Mouse (Mus musculus): Measurements from ENCODE around the gene Eva1a. TPM values are rescaled to one million over a fixed set of nuclear protein-coding genes. Genes with fewer than 3 reads are reported as not detected.

Eva1a gene
- polyA plus RNA-seq, 1 experiment from 2014 or later = 3.2 TPM

DNA sequence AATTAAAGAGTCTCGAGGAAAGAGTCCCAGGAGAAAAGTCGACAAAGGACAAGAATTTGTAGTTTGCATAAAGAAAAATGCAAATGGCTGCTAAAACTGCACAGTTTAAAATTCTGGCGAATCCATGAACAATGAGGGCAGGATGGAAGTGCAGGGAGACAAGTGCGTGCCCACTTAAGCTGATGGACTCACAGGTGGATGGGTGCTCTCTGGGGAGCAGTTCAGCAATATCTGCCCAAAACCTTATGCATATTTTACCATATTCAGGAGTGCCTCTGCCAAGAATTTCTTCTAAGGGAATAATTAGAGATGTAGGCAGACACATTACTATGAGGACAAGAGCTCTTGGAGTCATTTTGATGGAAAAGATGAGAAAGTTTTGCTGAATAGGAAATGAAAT is 35.5 kb downstream of the Eva1a start:
- H3K9me3 ChIP-seq = no peaks in the 10 kb centered on the region
- no peaks in the 10 kb centered on the region for H3K36me3 ChIP-seq (replicated peaks)
- no peak for DNase-seq (ENCODE audit: extremely low spot score, low spot score)
- H3K27me3 ChIP-seq (ENCODE audit: poor library complexity, severe bottlenecking) = no peaks in the 10 kb centered on the region
- 91% methylated on average over 4 of the region's 4 CpGs for WGBS
- no peak overlapping the region for H3K27ac ChIP-seq
- H3K4me3 ChIP-seq = no peak overlapping the region
- no peaks in the 10 kb centered on the region for H3K4me1 ChIP-seq

DNA sequence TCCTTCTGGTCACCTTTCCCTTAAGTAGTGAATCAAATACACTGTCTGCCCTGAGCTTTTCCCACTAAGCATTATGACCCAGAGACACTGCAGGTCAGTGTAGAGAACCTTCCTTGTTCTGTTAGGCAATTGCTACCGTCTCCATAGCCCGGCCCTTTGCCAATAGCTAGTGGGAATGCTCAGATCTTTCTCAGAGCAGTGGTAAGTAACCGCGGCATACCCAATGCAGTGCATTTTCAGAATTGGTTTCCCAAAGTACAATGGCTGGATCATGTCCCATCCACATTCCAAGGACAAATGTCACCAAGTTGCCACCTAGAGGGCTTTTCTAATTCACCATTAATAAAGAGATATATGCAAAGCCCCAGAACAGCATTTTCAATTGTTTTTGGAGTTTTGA is 38.0 kb downstream of the Eva1a start:
- no peak for DNase-seq (ENCODE audit: extremely low spot score, low spot score)
- no peak overlapping the region for H3K27ac ChIP-seq
- H3K4me3 ChIP-seq = no peak overlapping the region
- 96% methylated on average over 4 of the region's 4 CpGs for WGBS
- H3K9me3 ChIP-seq = no peaks in the 10 kb centered on the region
- no peaks in the 10 kb centered on the region for H3K36me3 ChIP-seq (replicated peaks)
- no peaks in the 10 kb centered on the region for H3K27me3 ChIP-seq (ENCODE audit: poor library complexity, severe bottlenecking)
- H3K4me1 ChIP-seq = no peaks in the 10 kb centered on the region

DNA sequence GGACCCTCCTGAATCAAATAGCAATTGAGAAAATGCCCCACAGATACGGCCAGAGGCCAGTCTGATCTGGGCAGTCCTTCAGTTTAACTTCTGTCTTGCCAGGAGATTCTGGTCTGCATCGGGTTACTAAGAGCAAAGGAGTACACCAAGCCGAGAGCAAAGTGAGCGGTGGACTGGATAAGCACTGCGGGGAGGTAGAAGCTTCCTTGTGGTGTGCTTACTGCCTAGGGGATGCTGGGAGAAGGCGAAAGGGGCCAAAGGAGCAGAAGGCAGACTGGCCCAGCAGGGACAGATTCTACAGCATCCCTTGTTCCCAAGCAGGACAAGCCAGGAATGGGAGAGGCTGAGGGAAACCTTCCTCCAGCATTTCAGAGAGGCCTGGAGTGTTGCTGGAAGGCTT is 42.8 kb downstream of the Eva1a start:
- Histone ChIP-seq H3K36me3 (replicated peaks) (no peaks in the 10 kb centered on the region), H3K4me3 (no peak overlapping the region), H3K9me3 (peaks cover 7% of the 10 kb centered on the region), H3K4me1 (no peaks in the 10 kb centered on the region), H3K27ac (no peak overlapping the region), H3K27me3 (ENCODE audit: poor library complexity, severe bottlenecking) (no peaks in the 10 kb centered on the region)
- no peak for DNase-seq (ENCODE audit: extremely low spot score, low spot score)
- WGBS = 75% methylated on average over 6 of the region's 6 CpGs

DNA sequence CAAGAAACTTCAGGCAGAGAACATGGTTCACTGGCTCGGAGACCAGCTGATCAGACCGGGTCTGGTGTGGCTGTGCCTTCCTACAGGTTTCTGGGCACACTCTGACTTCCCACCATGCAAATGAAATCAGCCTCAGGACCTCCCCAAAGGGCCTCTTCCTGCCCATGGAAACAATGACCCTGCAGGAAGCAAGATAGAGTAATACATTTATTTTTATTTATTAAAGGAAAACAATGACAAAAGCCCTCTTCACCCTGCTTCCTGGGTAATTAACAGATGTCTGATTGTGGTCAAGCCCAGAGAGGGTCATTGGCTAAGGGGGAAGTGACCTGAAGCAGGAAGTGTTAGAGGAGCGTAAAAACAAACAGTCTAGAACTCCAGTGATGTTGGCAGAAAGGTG is 43.4 kb downstream of the Eva1a start:
- 78% methylated on average over 3 of the region's 3 CpGs for WGBS
- DNase-seq (ENCODE audit: extremely low spot score, low spot score) = no peak
- Histone ChIP-seq H3K4me1 (no peaks in the 10 kb centered on the region), H3K36me3 (replicated peaks) (no peaks in the 10 kb centered on the region), H3K27ac (no peak overlapping the region), H3K27me3 (ENCODE audit: poor library complexity, severe bottlenecking) (no peaks in the 10 kb centered on the region), H3K4me3 (no peak overlapping the region), H3K9me3 (peaks cover 7% of the 10 kb centered on the region)

DNA sequence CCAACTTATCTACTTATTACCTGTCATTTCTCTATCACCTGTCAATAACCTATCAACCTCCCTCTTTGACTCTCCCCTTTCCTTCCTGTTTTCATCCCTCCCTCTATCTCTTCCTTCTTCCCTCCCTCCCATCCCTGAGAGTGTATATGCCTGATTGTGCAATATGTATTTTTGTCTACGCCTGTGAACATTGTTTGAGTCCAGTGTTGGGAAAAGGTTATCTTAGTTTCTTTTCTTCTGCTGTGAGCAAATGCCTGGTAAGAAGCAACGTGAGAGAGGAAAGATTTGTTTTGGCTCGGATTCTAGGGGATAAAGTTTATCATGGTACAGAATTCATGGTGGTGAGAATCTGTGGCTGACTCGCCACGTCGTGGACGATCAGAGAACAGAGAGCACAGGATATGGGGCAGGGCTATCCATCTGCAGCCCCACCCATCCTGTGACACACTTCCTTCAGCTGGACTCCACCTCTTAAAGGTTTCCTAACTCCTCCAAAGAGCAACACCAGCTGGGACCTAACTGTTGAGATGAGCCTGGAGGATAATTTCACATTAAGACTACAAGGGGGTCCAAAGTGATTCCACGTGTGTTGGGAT is 44.6 kb downstream of the Eva1a start:
- H3K27ac ChIP-seq = no peak overlapping the region
- DNase-seq (ENCODE audit: extremely low spot score, low spot score) = no peak
- H3K27me3 ChIP-seq (ENCODE audit: poor library complexity, severe bottlenecking) = peaks cover 6% of the 10 kb centered on the region
- WGBS = 90% methylated on average over 8 of the region's 8 CpGs
- no peak overlapping the region for H3K4me3 ChIP-seq
- H3K36me3 ChIP-seq (replicated peaks) = no peaks in the 10 kb centered on the region
- H3K9me3 ChIP-seq = peaks cover 7% of the 10 kb centered on the region
- no peaks in the 10 kb centered on the region for H3K4me1 ChIP-seq

DNA sequence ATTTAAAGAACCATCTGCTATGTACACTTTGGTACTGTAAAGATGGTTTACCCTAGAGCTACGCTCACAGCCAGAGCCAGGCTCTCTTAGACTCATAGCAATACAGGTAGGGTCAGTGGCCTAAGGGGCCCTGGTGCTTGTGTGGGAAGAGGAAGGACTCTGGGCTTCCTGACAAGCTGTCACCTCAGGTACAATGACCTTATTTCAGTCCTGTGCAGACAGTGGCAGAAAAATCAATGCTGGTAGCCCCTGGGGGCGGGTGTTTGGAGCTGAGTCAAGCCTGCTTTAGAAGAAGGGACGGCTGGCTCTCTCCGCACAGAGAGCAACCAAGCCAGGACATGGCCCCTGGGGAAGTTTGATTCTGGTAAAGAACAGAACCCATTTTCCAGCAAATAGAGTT is 47.3 kb downstream of the Eva1a start:
- DNase-seq (ENCODE audit: extremely low spot score, low spot score) = no peak
- H3K27me3 ChIP-seq (ENCODE audit: poor library complexity, severe bottlenecking) = peaks cover 33% of the 10 kb centered on the region
- H3K27ac ChIP-seq = no peak overlapping the region
- 78% methylated on average over 4 of the region's 4 CpGs for WGBS
- no peaks in the 10 kb centered on the region for H3K36me3 ChIP-seq (replicated peaks)
- no peak overlapping the region for H3K4me3 ChIP-seq
- H3K4me1 ChIP-seq = peaks cover 14% of the 10 kb centered on the region
- H3K9me3 ChIP-seq = peaks cover 7% of the 10 kb centered on the region

DNA sequence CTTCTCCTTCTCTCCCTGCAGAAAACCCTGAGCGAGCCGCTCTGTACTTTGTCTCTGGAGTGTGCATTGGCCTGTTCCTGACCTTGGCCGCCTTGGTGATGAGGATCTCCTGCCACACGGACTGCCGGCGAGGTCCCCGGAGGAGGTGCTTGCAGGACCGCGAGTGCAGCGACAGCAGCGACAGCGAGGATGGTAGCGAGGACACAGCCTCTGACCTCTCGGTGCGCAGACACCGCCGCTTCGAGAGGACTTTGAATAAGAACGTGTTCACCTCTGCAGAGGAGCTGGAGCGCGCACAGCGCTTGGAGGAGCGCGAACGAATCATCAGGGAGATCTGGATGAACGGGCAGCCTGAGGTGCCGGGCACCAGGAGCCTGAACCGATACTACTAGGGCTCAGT is 50.9 kb downstream of the Eva1a start:
- peaks cover 51% of the 10 kb centered on the region for H3K27me3 ChIP-seq (ENCODE audit: poor library complexity, severe bottlenecking)
- peak; percentile 37 for DNase-seq (ENCODE audit: extremely low spot score, low spot score)
- H3K4me1 ChIP-seq = peaks cover 16% of the 10 kb centered on the region
- peaks cover 3% of the 10 kb centered on the region for H3K9me3 ChIP-seq
- peak overlapping the region; percentile 53 for H3K4me3 ChIP-seq
- H3K36me3 ChIP-seq (replicated peaks) = no peaks in the 10 kb centered on the region
- peak overlapping the region; percentile 58 for H3K27ac ChIP-seq
- WGBS = under 1% methylated on average over 28 of the region's 28 CpGs

DNA sequence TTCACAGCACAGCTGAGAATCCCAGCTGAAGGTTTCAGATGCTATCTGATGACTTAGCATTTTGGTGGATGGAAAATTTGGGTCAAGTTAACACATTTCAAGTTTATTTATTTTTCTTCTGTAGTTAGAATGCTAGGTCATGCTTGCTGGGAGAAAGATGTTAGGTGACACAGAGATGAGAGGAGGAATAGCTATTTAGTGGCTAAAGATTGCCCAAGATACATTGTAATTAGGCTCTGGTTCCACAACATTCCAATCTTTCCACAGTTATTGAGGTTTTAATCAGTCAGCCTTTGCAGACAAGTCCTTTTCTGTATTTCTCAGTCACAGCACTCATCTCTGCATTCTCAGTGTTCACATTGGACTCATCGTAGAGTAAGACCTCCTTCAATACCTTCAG is 56.9 kb downstream of the Eva1a start:
- Histone ChIP-seq H3K36me3 (replicated peaks) (no peaks in the 10 kb centered on the region), H3K4me3 (no peak overlapping the region), H3K27ac (no peak overlapping the region), H3K4me1 (peaks cover 5% of the 10 kb centered on the region), H3K27me3 (ENCODE audit: poor library complexity, severe bottlenecking) (peaks cover 22% of the 10 kb centered on the region), H3K9me3 (no peaks in the 10 kb centered on the region)
- no peak for DNase-seq (ENCODE audit: extremely low spot score, low spot score)
- WGBS = 84% methylated on average over 1 of the region's 1 CpGs

DNA sequence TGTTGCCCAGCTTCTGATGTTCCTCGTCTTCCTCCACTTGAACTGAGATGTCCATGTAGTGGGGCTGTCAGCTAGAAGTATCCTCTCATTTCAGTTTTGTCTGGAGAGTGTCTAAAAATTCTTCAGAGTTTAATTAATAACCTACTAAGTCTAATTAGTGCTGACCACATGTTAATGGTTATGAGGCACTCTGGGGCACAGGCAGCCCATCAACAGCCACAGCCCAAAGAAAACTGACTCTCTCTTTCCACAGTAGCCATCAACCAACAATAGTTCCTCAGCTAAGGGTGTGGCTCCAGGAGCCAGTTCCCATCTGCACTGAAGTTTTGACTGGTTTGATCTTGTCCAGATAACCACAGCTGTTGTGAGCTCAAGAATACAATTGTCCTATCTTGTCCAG is 57.6 kb downstream of the Eva1a start:
- Histone ChIP-seq H3K4me1 (no peaks in the 10 kb centered on the region), H3K36me3 (replicated peaks) (no peaks in the 10 kb centered on the region), H3K4me3 (no peak overlapping the region), H3K9me3 (no peaks in the 10 kb centered on the region), H3K27me3 (ENCODE audit: poor library complexity, severe bottlenecking) (peaks cover 15% of the 10 kb centered on the region), H3K27ac (no peak overlapping the region)
- 95% methylated on average over 1 of the region's 1 CpGs for WGBS
- no peak for DNase-seq (ENCODE audit: extremely low spot score, low spot score)

DNA sequence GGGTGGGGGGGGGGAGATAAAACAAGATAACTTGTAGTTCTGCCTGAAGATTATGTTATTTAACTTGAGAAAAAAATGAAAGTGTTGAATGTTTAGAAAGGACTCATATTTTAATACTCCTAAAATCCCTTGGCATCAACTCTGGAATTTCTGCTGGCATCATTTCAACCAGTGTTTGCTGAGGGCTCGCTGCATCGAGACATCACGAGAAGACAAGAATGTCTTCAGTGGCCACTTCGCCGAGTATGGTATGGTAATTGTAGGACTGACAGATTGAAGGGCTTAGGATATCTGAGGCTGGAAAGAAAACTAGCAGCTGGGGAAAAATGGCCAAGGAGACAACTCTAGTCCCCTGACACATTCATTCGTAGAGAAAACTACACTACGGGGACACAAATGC is 69.6 kb downstream of the Eva1a start:
- H3K27me3 ChIP-seq (ENCODE audit: poor library complexity, severe bottlenecking) = no peaks in the 10 kb centered on the region
- H3K4me3 ChIP-seq = no peak overlapping the region
- peaks cover 10% of the 10 kb centered on the region for H3K4me1 ChIP-seq
- H3K27ac ChIP-seq = no peak overlapping the region
- WGBS = 93% methylated on average over 7 of the region's 7 CpGs
- DNase-seq (ENCODE audit: extremely low spot score, low spot score) = no peak
- no peaks in the 10 kb centered on the region for H3K36me3 ChIP-seq (replicated peaks)
- no peaks in the 10 kb centered on the region for H3K9me3 ChIP-seq

DNA sequence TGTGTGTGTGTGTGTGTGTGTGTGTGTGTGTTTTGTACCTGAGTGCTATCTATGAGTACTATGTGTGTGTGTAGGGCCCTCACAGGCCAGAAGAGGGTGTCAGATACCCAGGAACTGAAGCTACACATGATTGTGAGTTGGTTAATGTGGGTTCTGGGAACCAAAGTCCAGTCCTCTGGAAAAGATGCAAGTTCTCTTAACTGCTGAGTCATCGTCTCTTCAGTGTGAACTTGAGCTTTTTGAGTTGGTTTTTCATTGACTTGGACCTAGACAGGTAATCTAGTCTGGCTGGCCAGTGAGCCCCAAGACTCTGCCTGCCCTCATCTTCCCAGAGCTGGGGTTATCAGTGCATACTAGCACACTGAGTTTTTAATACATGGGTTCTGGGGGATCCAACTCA is 70.3 kb downstream of the Eva1a start:
- 88% methylated on average over 1 of the region's 1 CpGs for WGBS

DNA sequence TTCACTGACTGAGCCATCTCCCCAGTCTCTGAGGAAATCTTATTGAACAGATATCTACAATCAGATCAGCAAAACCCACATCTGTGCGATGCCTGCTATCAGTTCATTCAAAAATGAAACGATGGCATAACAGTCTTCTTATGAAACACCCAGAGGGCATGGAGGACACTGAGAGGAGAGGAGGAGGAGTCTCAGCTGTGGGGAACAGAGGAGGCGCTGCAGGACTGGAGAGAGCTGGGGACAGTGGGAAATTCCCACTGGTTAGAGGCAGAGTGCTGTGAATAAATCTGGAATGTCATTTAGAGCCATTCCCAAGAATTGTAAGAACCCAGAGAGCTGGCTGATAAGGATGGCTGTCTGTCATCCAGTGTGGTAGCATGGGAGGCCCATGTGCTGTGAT is 70.7 kb downstream of the Eva1a start:
- H3K27ac ChIP-seq = no peak overlapping the region

More for the DNA sequence above, 70.3 kb downstream of the Eva1a start:
- Histone ChIP-seq H3K4me1 (peaks cover 15% of the 10 kb centered on the region), H3K27me3 (ENCODE audit: poor library complexity, severe bottlenecking) (no peaks in the 10 kb centered on the region), H3K36me3 (replicated peaks) (no peaks in the 10 kb centered on the region), H3K9me3 (no peaks in the 10 kb centered on the region), H3K27ac (no peak overlapping the region), H3K4me3 (no peak overlapping the region)
- no peak for DNase-seq (ENCODE audit: extremely low spot score, low spot score)

DNA sequence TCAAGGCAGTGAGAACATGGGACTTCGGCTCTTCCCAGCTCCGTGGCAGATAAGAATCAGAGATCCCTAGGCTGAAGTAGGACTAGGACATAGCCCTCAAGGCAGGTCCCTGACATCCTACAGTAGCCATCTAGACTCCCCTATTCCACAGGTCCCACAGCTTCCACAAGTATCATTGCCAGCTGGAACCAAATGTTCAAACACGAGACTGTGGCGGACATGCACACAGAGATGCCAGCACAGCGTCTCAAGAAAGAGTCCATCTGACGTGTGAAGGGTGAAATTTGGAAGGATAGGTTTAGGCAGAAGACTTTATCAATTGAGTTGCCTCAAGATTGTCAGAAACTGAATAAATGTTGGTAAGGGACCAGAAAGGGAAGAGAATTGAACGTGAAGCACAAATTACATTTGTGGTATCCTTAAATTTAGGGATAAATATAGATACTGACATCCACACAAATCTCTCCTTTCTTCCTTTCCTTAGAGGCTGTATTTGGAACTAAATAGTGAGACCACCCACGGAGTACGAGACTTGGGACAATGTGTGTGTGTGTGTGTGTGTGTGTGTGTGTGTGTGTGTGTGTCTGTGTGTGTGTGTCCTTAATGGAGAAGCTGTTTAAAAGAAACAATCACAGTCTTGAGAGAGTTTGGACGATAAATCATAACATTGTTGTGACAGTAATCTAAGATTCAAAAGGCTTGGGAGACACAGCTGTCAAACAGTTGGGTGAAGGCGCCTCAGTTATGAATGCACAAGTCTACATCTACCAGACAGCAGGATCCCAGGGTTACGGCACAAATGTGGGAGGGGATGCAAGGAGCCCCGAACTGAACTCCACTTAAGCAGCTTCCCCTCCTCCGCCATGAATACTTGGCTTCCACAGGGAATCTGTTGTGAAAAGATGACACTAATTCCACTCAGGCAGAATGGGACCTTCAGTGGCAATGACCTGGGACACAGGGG is 71.6 kb downstream of the Eva1a start:
- Histone ChIP-seq H3K4me1 (peaks cover 15% of the 10 kb centered on the region), H3K27me3 (ENCODE audit: poor library complexity, severe bottlenecking) (no peaks in the 10 kb centered on the region), H3K4me3 (no peak overlapping the region), H3K27ac (no peak overlapping the region), H3K9me3 (no peaks in the 10 kb centered on the region), H3K36me3 (replicated peaks) (no peaks in the 10 kb centered on the region)
- 86% methylated on average over 14 of the region's 14 CpGs for WGBS
- no peak for DNase-seq (ENCODE audit: extremely low spot score, low spot score)

More for the DNA sequence above, 70.7 kb downstream of the Eva1a start:
- Histone ChIP-seq H3K27me3 (ENCODE audit: poor library complexity, severe bottlenecking) (no peaks in the 10 kb centered on the region), H3K9me3 (no peaks in the 10 kb centered on the region), H3K4me3 (no peak overlapping the region), H3K4me1 (peaks cover 15% of the 10 kb centered on the region), H3K36me3 (replicated peaks) (no peaks in the 10 kb centered on the region)
- no peak for DNase-seq (ENCODE audit: extremely low spot score, low spot score)
- WGBS = 87% methylated on average over 3 of the region's 3 CpGs

All from forebrain, embryonic 10.5 days (tissue).